Mouse (Mus musculus) liver, embryonic 12.5 days (tissue): ENCODE results near the gene Lrrc3. TPM values are rescaled to one million over a fixed set of nuclear protein-coding genes. Genes with fewer than 3 reads are reported as not detected.
A peak's percentile ranks its signal among the peaks of the same experiment; 100 is the strongest.
"Not testable (repeated sequence)": the region's sequence is repeated elsewhere in the genome, so short reads cannot be mapped to it uniquely, and the experiment has no call there.

Experiments
- ATAC-seq: fragments of 200-750 bp; cut with Nextera tagmentation; 2 replicates; pipeline ENCODE4 v1.8.0; 2017; ENCODE audit warnings: moderate number of reproducible peaks, mild to moderate bottlenecking, moderate library complexity
- H3K27ac ChIP-seq: fragments of 300-500 bp; sonication (generic); 2 replicates; pipeline ENCODE4 v1.5.1; 2016; ENCODE audit warnings: mild to moderate bottlenecking
- H3K27me3 ChIP-seq: fragments of 300-500 bp; sonication (generic); replicated peaks from 2 replicates; pipeline ENCODE4 v1.6.1; 2016; ENCODE audit warnings: mild to moderate bottlenecking, moderate library complexity
- H3K36me3 ChIP-seq: fragments of 300-500 bp; sonication (generic); 2 replicates; pipeline ENCODE4 v1.6.1; 2016; ENCODE audit warnings: mild to moderate bottlenecking, moderate library complexity
- H3K4me1 ChIP-seq: fragments of 300-500 bp; sonication (generic); 2 replicates; pipeline ENCODE4 v1.6.1; 2016
- H3K4me2 ChIP-seq: fragments of 300-500 bp; sonication (generic); 2 replicates; pipeline ENCODE4 v1.6.1; 2016; ENCODE audit warnings: mild to moderate bottlenecking, moderate library complexity
- H3K4me3 ChIP-seq: fragments of 300-500 bp; sonication (generic); 2 replicates; pipeline ENCODE4 v1.5.1; 2016; ENCODE audit warnings: mild to moderate bottlenecking, moderate library complexity
- H3K9ac ChIP-seq: fragments of 300-500 bp; sonication (generic); 2 replicates; pipeline ENCODE4 v1.6.1; 2016; ENCODE audit warnings: mild to moderate bottlenecking, moderate library complexity
- H3K9me3 ChIP-seq: fragments of 300-500 bp; sonication (generic); replicated peaks from 2 replicates; pipeline ENCODE4 v1.6.1; 2016; ENCODE audit warnings: mild to moderate bottlenecking, moderate library complexity
- WGBS: fragments of 180-500 bp; shearing (Covaris S2); methylation state at CpG from one replicate; pipeline ENCODE4 v1.1.7; 2016; ENCODE audit not compliant: insufficient replicate concordance; 5-methylcytosine and 5-hydroxymethylcytosine counted together
- polyA plus RNA-seq: library from polyadenylated mRNA; unstranded; fragments of >200 nt; fragmentation: Nextera tagmentation; extraction: Ambion mirVana; gene quantifications from 2 replicates; pipeline ENCODE4 v1.2.1, GENCODE M21; 2016

Gene Lrrc3
- 8.5 and 8.7 TPM in 2 replicates for polyA plus RNA-seq

- WGBS: 2% methylated on average over 46 of the region's 46 CpGs
- Histone ChIP-seq H3K4me2 (peak within 1 kb of the TSS; percentile 83), H3K9ac (peak within 1 kb of the TSS; percentile 63), H3K4me3 (peak within 1 kb of the TSS; percentile 62), H3K36me3 (no peaks in the 10 kb centered on the region), H3K27me3 (peaks cover 39% of the 10 kb centered on the region), H3K9me3 (no peaks in the 10 kb centered on the region), H3K4me1 (peaks cover 22% of the 10 kb centered on the region), H3K27ac (0 out of 2 replicates have a peak within 1 kb of the TSS, but pooled peaks have one; percentile 20)
- peak; percentile 69 for ATAC-seq
These were observed at the start of gene Lrrc3 for GRCm38 (mm10) chr10:77902211-77902893. Gene Lrrc3, minus strand, starts transcription at chr10:77902536.

DNA sequence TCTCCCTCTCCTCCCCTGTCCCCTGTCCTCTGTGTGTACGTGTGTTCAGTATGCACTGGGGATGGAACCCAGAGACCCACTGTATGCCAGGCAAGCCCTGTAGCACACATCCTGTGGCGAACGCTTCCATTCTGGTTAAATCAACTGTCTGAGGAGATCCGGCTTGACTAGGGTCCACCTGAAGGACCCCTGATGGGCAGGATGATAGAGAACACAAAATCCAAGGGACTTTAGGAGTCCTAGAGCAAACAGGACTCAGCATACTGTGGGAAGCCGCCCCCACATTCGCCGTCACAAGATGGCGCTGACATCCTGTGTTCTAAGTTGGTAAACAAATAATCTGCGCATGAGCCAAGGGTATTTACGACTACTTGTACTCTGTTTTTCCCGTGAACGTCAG, 48.1 kb upstream of the Lrrc3 start:
- ATAC-seq, H3K27me3 ChIP-seq, H3K9me3 ChIP-seq, H3K4me1 ChIP-seq, H3K4me2 ChIP-seq, H3K27ac ChIP-seq, H3K9ac ChIP-seq, H3K36me3 ChIP-seq, H3K4me3 ChIP-seq: not testable (repeated sequence)
- 86% methylated on average over 10 of the region's 12 CpGs for WGBS

DNA sequence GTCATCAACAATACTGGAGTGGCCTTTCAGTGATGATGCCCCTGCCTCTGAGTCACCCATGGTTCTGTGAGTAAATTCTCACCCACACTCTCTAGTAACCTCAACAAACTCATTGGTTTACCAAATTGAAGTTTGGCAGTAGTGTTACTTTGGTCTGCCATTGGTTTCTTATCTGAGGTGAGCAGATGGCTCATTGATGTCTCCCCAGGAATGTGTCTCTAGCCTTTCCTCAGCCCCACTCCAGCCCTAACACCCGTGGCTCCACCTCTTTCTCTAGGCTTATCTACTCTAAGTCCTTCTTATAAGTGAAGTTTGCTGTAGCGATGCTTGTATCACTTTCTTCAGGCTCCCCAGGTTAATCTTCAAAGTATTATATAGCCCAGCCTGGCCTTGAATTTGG, 37.3 kb upstream of the Lrrc3 start:
- Histone ChIP-seq H3K4me2 (no peak overlapping the region), H3K4me1 (no peaks in the 10 kb centered on the region), H3K27ac (no peak overlapping the region), H3K9me3 (no peaks in the 10 kb centered on the region), H3K4me3 (no peak overlapping the region), H3K9ac (no peak overlapping the region), H3K27me3 (no peaks in the 10 kb centered on the region), H3K36me3 (no peaks in the 10 kb centered on the region)
- no peak for ATAC-seq
- 23% methylated on average over 2 of the region's 2 CpGs for WGBS

- Histone ChIP-seq H3K27me3 (peaks cover 9% of the 10 kb centered on the region; the same call in 1 of the 2 replicates), H3K4me3 (no peak overlapping the region), H3K9me3 (no peaks in the 10 kb centered on the region), H3K36me3 (no peaks in the 10 kb centered on the region), H3K4me2 (no peak overlapping the region), H3K27ac (no peak overlapping the region), H3K4me1 (no peaks in the 10 kb centered on the region), H3K9ac (no peak overlapping the region)
- ATAC-seq: no peak
- WGBS: 74% methylated on average over 10 of the region's 10 CpGs
These were observed 25.0 kb upstream of the Lrrc3 start for GRCm38 (mm10) chr10:77927375-77927774.

DNA sequence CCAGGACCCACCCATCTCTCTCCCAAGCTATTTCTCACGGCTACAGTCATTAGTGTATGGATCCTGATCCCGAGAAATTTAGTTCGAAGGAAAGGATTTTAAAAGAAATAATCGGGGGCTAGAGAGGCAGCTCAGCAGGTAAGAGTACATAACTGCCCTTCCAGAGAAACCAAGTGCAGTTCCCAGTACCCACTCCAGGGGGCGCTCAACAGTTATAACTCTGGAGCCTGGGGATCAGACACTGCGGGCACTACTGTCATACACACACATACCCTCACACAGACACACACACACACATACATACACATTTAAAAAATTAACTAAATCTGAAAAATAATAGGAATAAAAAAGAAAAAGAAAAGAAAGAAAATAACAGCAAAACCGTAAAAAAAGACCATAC, 23.8 kb upstream of the Lrrc3 start:
- H3K27ac ChIP-seq: no peak overlapping the region
- H3K27me3 ChIP-seq: peaks cover 9% of the 10 kb centered on the region; the same call in 1 of the 2 replicates
- no peaks in the 10 kb centered on the region for H3K4me1 ChIP-seq
- H3K9me3 ChIP-seq: no peaks in the 10 kb centered on the region
- H3K36me3 ChIP-seq: no peaks in the 10 kb centered on the region
- no peak overlapping the region for H3K4me3 ChIP-seq
- H3K9ac ChIP-seq: no peak overlapping the region
- 26% methylated on average over 7 of the region's 7 CpGs for WGBS
- no peak overlapping the region for H3K4me2 ChIP-seq
- no peak for ATAC-seq

DNA sequence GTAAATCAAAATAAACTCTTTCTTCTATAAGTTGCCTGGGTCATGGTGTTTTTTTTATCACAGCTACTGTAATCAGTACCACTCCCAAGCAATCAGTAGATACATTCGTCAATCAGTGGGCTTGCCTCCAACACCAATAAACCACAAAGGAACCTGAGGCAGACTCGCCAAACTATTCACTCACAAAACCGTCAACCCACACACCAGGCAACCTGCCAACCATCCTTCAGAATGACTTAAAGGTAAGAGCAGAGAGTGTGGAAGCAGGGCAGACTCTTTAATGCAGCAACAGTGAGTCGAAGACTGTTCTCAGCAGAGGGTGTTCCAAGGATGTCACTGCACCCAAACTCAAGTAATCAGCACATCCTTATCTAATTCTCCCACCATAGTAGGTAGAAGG, 20.3 kb upstream of the Lrrc3 start:
- 45% methylated on average over 4 of the region's 4 CpGs for WGBS
- no peak for ATAC-seq

GRCm38 (mm10) chr10:77921009-77921408, 18.7 kb upstream of the Lrrc3 start:
- WGBS: 60% methylated on average over 5 of the region's 5 CpGs
- ATAC-seq: no peak
- Histone ChIP-seq H3K27me3 (peaks cover 9% of the 10 kb centered on the region; the same call in 1 of the 2 replicates), H3K9ac (no peak overlapping the region), H3K4me3 (no peak overlapping the region), H3K9me3 (no peaks in the 10 kb centered on the region), H3K4me1 (no peaks in the 10 kb centered on the region), H3K4me2 (no peak overlapping the region), H3K36me3 (no peaks in the 10 kb centered on the region), H3K27ac (no peak overlapping the region)

More for the DNA sequence above, 20.3 kb upstream of the Lrrc3 start:
- Histone ChIP-seq H3K4me2 (no peak overlapping the region), H3K9ac (no peak overlapping the region), H3K36me3 (no peaks in the 10 kb centered on the region), H3K4me1 (no peaks in the 10 kb centered on the region), H3K4me3 (no peak overlapping the region), H3K27ac (no peak overlapping the region), H3K9me3 (no peaks in the 10 kb centered on the region), H3K27me3 (peaks cover 9% of the 10 kb centered on the region; the same call in 1 of the 2 replicates)

DNA sequence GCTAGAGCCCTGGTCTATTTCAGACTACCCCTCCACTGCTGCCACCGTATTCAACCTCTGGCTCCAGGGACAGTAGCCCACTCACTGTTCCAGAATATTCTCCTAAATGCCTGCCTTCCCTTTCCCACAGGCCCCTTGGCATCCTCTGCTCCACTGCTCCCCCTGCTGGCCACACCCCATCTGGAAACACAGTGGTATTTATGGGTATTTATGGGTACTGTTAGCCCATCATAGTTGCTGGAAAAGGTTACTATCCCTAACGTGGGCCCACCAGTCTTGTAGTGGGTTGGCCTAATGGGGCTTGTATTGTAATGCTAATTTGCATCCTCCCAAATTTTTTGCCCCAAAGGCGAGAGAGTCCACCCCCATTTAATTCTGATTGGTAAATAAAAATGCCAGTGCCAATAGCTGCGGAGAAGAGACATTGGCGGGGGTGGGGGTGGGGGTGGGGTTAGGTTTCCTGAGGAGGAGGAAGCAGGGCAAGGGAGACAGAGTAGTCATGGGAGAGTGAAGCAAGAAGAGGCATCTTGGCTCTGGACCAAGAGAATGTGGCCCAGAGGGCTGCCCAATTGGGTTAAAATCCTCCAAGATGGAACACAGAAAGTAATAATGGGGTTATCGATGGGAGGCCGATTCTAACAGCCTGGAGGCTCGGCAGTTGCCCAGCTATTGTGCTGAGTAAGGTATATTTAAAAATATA, 14.4 kb upstream of the Lrrc3 start:
- WGBS: 52% methylated on average over 8 of the region's 8 CpGs
- Histone ChIP-seq H3K27me3 (no peaks in the 10 kb centered on the region), H3K27ac (no peak overlapping the region), H3K4me3 (no peak overlapping the region), H3K36me3 (no peaks in the 10 kb centered on the region), H3K9me3 (no peaks in the 10 kb centered on the region), H3K4me2 (no peak overlapping the region), H3K9ac (no peak overlapping the region), H3K4me1 (no peaks in the 10 kb centered on the region)
- no peak for ATAC-seq

GRCm38 (mm10) chr10:77913292-77913691, 11.0 kb upstream of the Lrrc3 start:
- WGBS: 57% methylated on average over 4 of the region's 4 CpGs
- ATAC-seq: no peak
- Histone ChIP-seq H3K4me1 (no peaks in the 10 kb centered on the region), H3K27ac (no peak overlapping the region), H3K9ac (no peak overlapping the region), H3K4me2 (no peak overlapping the region), H3K36me3 (no peaks in the 10 kb centered on the region), H3K4me3 (no peak overlapping the region), H3K9me3 (no peaks in the 10 kb centered on the region), H3K27me3 (0 out of 2 replicates have a peak, but pooled peaks cover 2% of the 10 kb centered on the region)

DNA sequence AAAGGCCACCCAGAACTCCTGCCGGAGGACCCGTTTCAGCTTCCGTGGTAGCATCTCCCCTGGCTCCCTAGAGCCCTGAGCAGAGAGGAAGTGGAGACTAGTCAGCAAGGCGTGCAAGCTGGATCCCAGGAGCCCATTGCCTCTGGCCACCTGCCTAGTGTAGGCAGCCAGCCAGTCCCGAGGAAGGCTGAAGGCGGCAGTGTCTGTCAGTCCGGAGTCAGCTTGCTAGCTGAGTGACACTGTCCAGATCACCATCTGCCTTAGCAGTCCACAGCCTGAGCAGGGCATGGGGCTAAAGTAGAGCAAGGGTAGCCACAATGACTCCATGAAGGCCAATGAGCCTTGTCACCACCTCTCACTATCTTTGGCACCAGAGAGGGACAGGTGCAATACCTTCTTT, 10.3 kb upstream of the Lrrc3 start:
- Histone ChIP-seq H3K36me3 (no peaks in the 10 kb centered on the region), H3K27ac (no peak overlapping the region), H3K4me1 (no peaks in the 10 kb centered on the region), H3K9me3 (no peaks in the 10 kb centered on the region), H3K4me3 (no peak overlapping the region), H3K27me3 (0 out of 2 replicates have a peak, but pooled peaks cover 2% of the 10 kb centered on the region), H3K4me2 (no peak overlapping the region), H3K9ac (no peak overlapping the region)
- no peak for ATAC-seq
- 57% methylated on average over 7 of the region's 7 CpGs for WGBS

DNA sequence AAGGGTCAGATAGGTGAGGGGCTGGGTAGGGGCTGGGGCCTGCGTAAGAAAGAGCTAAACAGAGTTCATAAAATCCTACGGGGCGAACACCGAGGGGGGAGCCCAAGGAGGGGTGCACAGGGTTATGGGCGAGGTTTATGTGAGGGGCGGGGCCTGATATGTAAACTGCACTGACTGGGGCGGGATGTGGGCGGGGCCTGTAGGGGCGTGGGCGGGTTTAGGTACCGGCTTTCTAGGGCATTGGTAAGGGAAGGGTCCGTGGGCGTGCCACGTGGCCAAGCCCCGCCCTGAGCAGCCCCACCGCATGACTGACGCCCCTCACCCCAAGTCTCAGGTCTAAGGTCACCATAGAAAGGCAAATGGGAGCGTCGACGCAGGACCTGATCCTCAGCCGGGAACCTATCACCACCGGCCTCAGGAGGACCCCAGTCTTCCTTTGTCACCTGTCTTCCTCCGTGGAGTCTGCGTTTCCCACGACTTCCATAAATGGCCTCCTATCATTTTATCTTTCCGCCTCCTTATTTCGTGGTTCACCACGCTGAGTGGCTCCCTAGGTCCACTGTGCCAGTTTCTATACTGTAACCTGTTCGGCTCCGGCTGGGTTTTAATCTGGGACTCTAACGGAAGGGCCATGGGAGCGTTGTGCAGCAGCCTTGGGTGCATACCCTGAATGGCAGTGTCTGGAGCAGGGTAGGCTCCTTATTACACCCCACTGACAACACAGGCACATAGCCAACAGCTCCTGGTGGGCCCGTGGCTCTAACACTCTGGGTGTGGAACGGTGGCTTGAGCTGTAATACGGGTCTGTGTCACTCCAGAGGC, 769 bp upstream of the Lrrc3 start:
- H3K4me2 ChIP-seq: peak overlapping the region; percentile 83
- no peak overlapping the region for H3K9ac ChIP-seq
- ATAC-seq: peak; percentile 67
- no peaks in the 10 kb centered on the region for H3K9me3 ChIP-seq
- no peaks in the 10 kb centered on the region for H3K36me3 ChIP-seq
- no peak overlapping the region for H3K27ac ChIP-seq
- H3K27me3 ChIP-seq: peaks cover 39% of the 10 kb centered on the region
- peaks cover 22% of the 10 kb centered on the region for H3K4me1 ChIP-seq
- WGBS: 8% methylated on average over 35 of the region's 35 CpGs
- peak overlapping the region; percentile 62 for H3K4me3 ChIP-seq

- Histone ChIP-seq H3K27ac (0 out of 2 replicates have a peak overlapping the region, but pooled peaks have one; percentile 20), H3K4me1 (peaks cover 22% of the 10 kb centered on the region), H3K36me3 (no peaks in the 10 kb centered on the region), H3K9ac (peak overlapping the region; percentile 63), H3K9me3 (no peaks in the 10 kb centered on the region), H3K4me3 (peak overlapping the region; percentile 62), H3K4me2 (peak overlapping the region; percentile 83), H3K27me3 (peaks cover 39% of the 10 kb centered on the region)
- 4% methylated on average over 14 of the region's 14 CpGs for WGBS
- peak; percentile 8; the same call in 1 of the 2 replicates for ATAC-seq
These were observed 495 bp downstream of the Lrrc3 start for GRCm38 (mm10) chr10:77901871-77902210.
